Mouse (Mus musculus): ENCODE data around the gene Ror1.

The Ror1 gene

GRCm38 (mm10) chr4:100307365-100307764, 211.8 kb downstream of the Ror1 start:
- no peak for DNase-seq (ENCODE audit: low spot score in 2 of 2)

DNA sequence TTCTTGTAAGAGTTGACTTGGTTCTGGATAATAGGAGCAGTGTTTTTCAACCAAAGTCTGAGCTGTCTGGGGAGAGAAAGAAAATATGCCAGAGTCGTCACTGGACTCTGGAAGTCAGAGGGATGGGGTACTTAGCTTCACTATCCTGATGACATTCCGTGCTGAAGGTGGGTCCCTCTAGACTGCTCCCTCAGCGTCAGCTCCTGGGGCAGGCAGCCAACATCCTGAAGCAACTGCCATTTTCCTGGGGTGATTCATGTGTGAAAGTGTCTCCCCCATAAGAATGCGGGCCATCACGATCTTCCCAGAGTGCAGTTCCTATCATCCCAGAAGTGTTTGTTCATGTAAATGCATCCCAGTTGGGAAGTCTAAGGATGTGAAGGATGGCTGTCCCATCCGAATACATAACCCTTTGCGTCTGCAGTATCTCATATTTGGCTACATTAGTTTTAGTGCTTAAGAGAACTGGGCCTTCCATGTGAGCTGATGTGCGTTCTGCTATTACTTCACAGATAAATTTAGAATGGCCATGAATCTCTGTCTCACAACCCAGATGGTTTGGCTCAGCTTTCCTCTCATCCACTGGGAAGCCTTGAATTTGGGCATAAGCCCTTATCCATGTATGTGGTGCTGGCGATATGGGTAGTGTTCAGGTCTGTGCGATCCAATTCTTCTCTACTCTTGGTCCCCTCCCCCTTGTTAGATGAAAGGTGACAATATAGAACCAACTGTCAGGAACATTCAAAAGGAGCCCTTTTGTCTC, 216.4 kb downstream of the Ror1 start:
- DNase-seq (ENCODE audit: low spot score in 2 of 2): peak; percentile 3

DNA sequence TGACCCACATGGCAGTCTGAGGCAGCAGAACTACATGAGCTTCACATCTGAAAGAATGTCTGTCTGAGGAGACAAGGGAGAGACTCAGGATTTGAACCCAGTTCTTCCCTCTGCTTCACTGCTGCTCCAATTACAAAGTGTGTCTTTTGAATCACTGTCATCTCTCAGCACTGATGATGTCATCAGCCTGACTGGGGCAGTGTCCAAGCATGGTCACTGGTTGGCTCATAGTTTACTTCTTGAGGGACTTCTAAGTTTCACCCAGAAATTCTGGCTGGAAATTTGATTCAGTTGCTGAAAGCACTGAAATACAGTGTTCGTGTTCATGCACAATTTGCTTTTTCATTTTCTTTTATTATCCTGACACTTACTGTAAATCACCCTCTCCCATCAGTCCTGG, 219.5 kb downstream of the Ror1 start:
- no peak for DNase-seq (ENCODE audit: low spot score in 2 of 2)

- no peak for DNase-seq (ENCODE audit: low spot score in 2 of 2)
These were observed 226.2 kb downstream of the Ror1 start for GRCm38 (mm10) chr4:100321758-100322157.

DNA sequence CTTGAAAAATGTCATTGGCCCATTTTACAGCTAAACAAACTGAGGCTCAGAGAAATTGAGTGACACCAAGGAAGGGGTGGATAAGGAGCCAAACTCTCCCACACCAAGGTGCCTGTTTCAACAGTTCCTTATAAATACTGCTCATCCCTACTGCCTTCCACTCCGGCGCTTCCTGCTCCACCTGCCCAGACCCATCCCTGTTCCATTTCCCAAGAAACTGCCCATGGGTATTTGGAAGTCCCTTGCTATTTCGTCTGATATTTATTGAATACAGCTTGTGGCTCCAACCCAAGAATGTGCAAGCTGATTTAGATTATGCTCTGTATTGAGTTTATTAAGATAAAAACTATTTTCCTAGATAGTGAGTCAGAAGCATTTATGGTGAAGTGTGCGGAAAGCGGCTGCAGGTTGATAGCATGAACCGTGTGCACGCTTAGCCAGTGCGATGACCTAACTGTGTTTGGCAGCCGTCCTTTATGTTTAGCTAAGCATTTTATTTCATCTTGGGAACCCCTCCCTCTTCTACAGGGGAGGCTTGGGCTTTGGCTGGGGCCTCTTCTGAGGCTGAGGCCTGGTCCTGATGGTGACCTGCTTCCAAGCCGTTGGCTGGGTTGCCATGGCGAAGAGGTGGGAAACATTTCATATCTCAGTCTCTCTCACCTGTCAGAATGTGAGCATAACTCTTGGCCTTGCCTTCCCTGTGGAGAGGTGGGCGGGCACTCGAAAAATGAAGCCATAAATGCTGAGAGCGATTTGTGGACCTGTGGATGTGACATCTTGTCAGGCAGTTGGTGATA, 229.3 kb downstream of the Ror1 start:
- no peak for DNase-seq (ENCODE audit: low spot score in 2 of 2)

- DNase-seq (ENCODE audit: low spot score in 2 of 2): no peak
These were observed 232.9 kb downstream of the Ror1 start for GRCm38 (mm10) chr4:100328361-100328970.

- no peak for DNase-seq (ENCODE audit: low spot score in 2 of 2)
These were observed 239.6 kb downstream of the Ror1 start for GRCm38 (mm10) chr4:100335168-100335567.

DNA sequence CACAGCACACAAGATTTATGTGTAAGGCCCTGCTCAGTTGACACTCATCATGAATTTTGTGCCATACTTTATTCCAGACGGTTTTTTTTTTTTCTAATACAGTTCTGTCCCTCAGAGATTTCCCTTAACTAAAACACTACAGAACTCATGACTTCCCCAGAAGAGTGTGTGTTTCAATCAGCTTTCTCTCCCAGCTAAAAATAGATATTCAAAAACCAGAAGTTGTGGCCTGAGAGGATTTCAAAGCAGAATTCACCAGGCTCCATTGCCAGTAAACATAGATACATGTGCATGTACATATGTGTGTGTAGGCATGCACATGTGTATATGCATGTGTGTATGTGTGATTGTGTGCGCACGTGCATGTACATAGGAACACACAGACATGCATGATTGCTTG, 252.2 kb downstream of the Ror1 start:
- DNase-seq (ENCODE audit: low spot score in 2 of 2): no peak

DNA sequence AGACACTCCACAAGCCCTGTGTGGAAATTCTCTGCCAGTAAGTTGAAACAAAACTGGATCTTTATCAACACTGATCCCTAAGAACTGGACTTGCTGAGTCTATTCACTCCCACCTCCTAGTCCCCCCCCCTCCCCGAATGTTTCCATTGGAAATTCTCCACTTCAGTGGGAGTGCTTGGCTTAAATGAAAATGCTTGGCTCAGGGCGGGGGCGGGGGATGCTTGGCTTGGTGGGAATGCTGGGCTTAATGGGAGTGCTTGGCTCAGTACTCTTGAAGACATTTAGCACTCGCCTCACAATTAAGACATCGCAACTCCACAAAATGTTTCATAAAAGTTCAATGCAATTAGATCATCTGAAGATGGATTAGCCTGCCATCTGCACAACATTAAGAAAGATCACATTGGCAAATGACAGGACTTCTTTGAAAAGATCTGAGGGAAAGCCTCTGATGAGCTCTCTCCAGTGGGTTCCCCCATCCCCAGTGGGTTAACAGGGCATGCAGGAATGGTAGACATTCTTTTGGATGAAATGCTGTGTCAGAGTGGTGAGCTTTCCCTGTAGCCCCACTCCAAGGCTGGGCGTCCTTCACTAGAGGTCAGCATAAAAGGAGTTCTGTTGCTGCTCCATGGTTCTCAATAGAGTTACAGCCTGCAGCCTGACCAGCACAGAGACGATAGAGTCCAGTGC, 254.7 kb downstream of the Ror1 start:
- no peak for DNase-seq (ENCODE audit: low spot score in 2 of 2)

DNA sequence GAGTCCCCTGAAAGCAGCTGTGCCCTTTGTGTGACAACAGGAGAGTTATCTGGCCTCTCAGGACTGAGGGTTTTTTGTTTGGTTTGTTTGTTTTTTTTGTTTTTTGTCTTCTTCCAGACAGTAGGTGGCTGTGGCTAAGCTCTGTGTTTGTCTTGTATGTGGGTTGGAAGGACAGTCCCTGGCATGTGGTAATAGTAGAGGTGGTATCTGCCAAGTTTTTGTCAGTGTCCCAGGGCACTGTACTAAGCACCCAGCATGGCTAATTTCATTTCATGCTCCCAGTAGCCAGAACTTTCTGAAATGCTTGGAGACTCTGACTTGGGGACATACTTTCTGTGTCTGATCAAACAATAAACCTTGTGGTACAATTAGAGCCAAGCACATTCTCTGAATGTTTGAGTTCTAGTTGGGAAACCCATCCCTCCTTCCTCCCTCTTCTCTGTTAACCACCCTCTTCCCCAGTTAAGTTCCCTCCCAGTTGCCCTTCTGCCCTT, 256.3 kb downstream of the Ror1 start:
- no peak for DNase-seq (ENCODE audit: low spot score in 2 of 2)

- DNase-seq (ENCODE audit: low spot score in 2 of 2): no peak
These were observed 260.0 kb downstream of the Ror1 start for GRCm38 (mm10) chr4:100355566-100355965.

DNA sequence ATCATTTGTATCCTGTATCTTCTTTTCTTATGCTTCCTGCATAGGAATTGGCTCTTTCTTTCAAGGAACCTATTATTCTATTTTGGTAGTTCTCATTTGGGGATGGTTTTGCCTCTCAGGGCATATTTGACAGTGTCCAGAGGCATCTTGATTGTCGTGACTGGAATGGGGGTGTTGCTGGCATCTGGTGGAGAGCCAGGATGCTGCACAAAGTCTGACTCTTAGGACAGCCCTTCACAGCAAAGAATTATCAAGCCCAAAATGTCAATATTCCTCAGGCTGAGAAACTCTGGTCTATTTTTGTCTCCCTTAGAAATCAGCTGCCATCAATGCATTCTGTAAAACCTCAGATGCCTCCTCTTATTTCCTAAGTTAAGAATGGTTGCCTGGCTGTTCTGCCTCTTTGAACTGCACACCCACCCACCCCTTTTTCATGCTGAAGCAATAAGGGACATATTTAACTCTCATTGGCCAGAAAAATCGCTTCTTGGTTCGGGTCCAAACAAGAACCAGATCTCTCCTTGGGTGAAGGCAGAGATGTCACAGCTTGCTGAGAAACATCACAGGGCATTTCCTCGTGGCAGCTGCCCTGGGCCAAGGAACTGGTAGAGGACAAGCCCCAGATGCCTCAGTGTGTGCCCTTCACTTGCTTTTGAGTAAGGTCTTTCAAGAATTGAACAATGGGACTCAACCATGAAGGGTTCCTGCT, 262.4 kb downstream of the Ror1 start:
- DNase-seq (ENCODE audit: low spot score in 2 of 2): no peak

DNA sequence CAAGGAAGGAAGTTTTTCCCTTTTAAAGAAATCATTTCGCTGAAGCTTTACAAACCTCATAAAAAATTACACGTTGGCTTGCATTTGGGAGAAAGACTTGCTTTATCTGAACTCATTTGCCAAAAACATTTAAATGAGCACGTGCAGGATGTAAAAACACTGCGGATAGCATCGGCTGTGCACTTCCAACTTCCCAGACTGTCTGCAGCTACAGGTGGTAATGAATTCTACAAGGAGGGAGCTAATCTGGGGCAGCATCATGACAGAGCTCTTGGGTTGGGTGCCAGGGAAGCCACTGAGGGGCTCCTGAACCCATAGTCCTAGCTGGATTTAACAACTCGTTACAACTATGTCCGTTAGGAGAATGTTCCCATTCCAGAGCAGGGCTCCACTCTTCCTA, 268.1 kb downstream of the Ror1 start:
- no peak for DNase-seq (ENCODE audit: low spot score in 2 of 2)

DNA sequence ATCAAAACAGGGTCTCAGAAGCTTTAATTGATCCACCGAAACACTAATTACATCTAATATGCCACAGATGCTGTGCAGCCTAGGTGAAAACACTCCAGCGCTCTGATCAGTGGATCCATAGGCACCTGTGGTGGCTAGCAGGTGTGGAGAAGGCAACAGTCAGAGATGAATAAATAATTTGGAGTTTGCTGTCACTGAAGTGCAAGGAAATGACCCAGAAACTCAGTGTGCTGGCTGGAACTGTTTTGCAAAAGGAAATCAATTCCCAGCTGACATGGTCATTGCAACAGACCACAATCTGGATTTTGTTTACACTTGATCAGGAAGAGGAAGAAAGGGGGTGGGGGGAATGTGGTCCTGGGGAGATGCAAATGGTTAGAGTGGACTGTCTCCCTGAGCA, 273.1 kb downstream of the Ror1 start:
- DNase-seq (ENCODE audit: low spot score in 2 of 2): no peak

GRCm38 (mm10) chr4:100369541-100370174, 274.1 kb downstream of the Ror1 start:
- no peak for DNase-seq (ENCODE audit: low spot score in 2 of 2)

- no peak for DNase-seq (ENCODE audit: low spot score in 2 of 2)
These were observed 277.2 kb downstream of the Ror1 start for GRCm38 (mm10) chr4:100372806-100373205.

- DNase-seq (ENCODE audit: low spot score in 2 of 2): no peak
These were observed 278.2 kb downstream of the Ror1 start for GRCm38 (mm10) chr4:100373780-100374179.

DNA sequence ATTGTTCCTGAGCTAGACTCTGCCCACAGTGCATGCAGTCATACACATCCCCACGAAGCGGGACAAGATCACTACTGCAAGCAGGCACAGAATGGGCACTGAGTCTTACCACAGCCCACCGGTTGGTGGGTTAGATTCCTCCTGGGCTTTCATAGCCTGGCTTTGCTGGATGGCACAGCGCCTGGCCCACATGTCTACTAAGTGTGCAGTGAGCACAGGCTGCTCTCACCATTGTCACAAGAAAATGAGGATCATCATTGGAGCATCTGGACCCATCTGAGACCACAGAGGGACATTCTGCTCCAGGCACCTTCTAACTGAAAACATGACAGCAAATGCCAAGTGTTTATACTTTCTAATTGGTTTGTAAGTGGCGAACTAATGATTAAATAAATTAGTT, 279.7 kb downstream of the Ror1 start:
- no peak for DNase-seq (ENCODE audit: low spot score in 2 of 2)

GRCm38 (mm10) chr4:100376163-100376562, 280.6 kb downstream of the Ror1 start:
- DNase-seq (ENCODE audit: low spot score in 2 of 2): no peak

GRCm38 (mm10) chr4:100377231-100377630, 281.6 kb downstream of the Ror1 start:
- DNase-seq (ENCODE audit: low spot score in 2 of 2): no peak

DNA sequence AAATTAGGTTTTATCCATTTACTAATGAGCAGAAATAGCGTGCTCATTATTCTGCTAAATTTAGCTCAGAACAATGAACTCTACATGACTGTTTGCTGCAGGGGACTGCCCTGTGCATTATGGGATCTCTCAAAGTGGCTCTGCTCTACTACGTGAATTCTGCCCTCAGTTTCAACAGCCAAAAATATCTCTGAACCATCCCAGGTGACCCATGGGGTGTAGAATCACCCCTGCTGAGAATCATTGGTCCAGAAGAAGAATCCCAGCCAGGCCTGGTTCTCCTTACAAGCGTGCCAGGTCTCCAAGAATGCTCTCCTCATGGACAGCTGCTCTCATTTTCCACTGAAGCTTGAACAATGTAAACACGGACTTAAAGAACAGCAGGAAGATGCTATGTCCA, 282.4 kb downstream of the Ror1 start:
- no peak for DNase-seq (ENCODE audit: low spot score in 2 of 2)
